23 mouse cellular contexts compared by ENCODE assay signal in the genomic region with DNA sequence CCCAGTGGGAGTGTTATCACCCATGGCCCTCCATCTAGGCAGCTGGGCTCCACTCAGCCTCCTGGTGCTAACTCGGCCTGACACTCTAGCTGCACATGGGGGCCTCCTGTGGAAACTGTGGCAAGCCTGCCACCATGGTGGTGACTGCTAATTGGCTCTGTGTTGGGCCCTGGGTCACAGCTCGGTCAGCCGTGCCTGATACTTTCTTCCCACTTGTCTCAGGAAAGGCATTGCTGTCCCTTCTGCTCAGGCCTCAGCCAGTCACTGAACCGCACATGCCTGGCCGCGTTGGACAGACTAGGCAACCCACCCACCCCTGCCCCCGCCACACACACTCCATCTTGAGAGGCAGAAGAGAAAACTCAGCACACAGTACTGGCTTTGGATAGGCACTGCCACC. TPM values are rescaled to one million over a fixed set of nuclear protein-coding genes. Genes with fewer than 3 reads are reported as not detected.
A peak's percentile ranks its signal among the peaks of the same experiment; 100 is the strongest.
DNase-seq lines count a peak whose midpoint lies in the region; ATAC-seq and TF ChIP-seq lines count a peak whose summit lies in the region.
"Had no signal": no experiment of that assay in that cellular context is flagged by ENCODE, and none has a peak within 500 bp of the region (broad histone marks: within the 10 kb centered on the region; RNA-seq: fewer than 3 reads in every experiment).

No protein-coding gene starts in this region.

- no peak overlapping the region for H3K27ac ChIP-seq in heart, embryonic 10.5 days
- H3K27ac ChIP-seq in midbrain, embryonic 10.5 days (replicated peaks), result peak overlapping the region; percentile 13
- no peak overlapping the region for H3K27ac ChIP-seq in midbrain, embryonic 14.5 days (replicated peaks; ENCODE audit: low read depth, low read length)
- H3K27ac ChIP-seq in embryonic facial prominence, embryonic 14.5 days (replicated peaks; ENCODE audit: low read depth, low read length), result no peak overlapping the region
- H3K27ac ChIP-seq in thymus, adult 2 months (ENCODE audit: control insufficient read depth, insufficient read depth, low read length), result no peak overlapping the region
- H3K27ac ChIP-seq: neural tube, embryonic 13.5 days had no signal

- no peaks in the 10 kb centered on the region for H3K36me3 ChIP-seq in heart, embryonic 10.5 days
- H3K36me3 ChIP-seq in midbrain, embryonic 10.5 days, result no peaks in the 10 kb centered on the region
- H3K36me3 ChIP-seq in midbrain, embryonic 14.5 days (ENCODE audit: control insufficient read depth, insufficient read depth, low read length), result no peaks in the 10 kb centered on the region
- no peaks in the 10 kb centered on the region for H3K36me3 ChIP-seq in embryonic facial prominence, embryonic 14.5 days (ENCODE audit: control insufficient read depth, insufficient read depth, low read length)
- no peaks in the 10 kb centered on the region for H3K36me3 ChIP-seq in thymus, adult 2 months (ENCODE audit: control insufficient read depth, insufficient read depth, low read length)
- H3K36me3 ChIP-seq: neural tube, embryonic 13.5 days had no signal

- no peaks in the 10 kb centered on the region for H3K9me3 ChIP-seq in heart, embryonic 10.5 days
- no peaks in the 10 kb centered on the region for H3K9me3 ChIP-seq in midbrain, embryonic 10.5 days (replicated peaks)
- no peaks in the 10 kb centered on the region for H3K9me3 ChIP-seq in midbrain, embryonic 14.5 days (ENCODE audit: control insufficient read depth, low read length)
- H3K9me3 ChIP-seq in embryonic facial prominence, embryonic 14.5 days (ENCODE audit: control insufficient read depth, low read length), result no peaks in the 10 kb centered on the region
- H3K9me3 ChIP-seq: neural tube, embryonic 13.5 days had no signal

- TF ChIP-seq POLR2A in thymus, adult 2 months (IDR thresholded peaks at IDR 0.05; ENCODE audit: control insufficient read depth, extremely low read depth, insufficient read depth, low read length, poor library complexity), result no peak

- WGBS in heart, embryonic 10.5 days, result 67% methylated on average over 7 of the region's 7 CpGs
- 58% methylated on average over 7 of the region's 7 CpGs for WGBS in midbrain, embryonic 10.5 days
- 39% methylated on average over 7 of the region's 7 CpGs for WGBS in midbrain, embryonic 14.5 days
- WGBS in embryonic facial prominence, embryonic 14.5 days, result 69% methylated on average over 7 of the region's 7 CpGs
- 98% methylated on average over 7 of the region's 7 CpGs for whole genome bisulfite sequencing in thymus, adult 2 months

- no peak for ATAC-seq in midbrain, embryonic 14.5 days (ENCODE audit: low FRiP score, low TSS enrichment)
- ATAC-seq in embryonic facial prominence, embryonic 14.5 days (ENCODE audit: low read depth), result peak; percentile 88; the same call in 1 of the 2 replicates
- ATAC-seq: intestine, postnatal 0 days; midbrain, embryonic 16.5 days had no signal

- H3K9ac ChIP-seq in midbrain, embryonic 14.5 days (replicated peaks; ENCODE audit: low read length), result no peak overlapping the region
- no peak overlapping the region for H3K9ac ChIP-seq in embryonic facial prominence, embryonic 14.5 days (ENCODE audit: low read depth, low read length)
- H3K9ac ChIP-seq: neural tube, embryonic 13.5 days had no signal

- no peak for TF ChIP-seq CTCF in thymus, adult 2 months (IDR thresholded peaks at IDR 0.05; ENCODE audit: borderline replicate concordance, control insufficient read depth, extremely low read depth, insufficient read depth, low read length, poor library complexity)

- peak; percentile 69 for DNase-seq in heart, embryonic 10.5 days (ENCODE audit: low spot score)
- no peak for DNase-seq in heart, postnatal 10 days
- DNase-seq in midbrain, embryonic 10.5 days (ENCODE audit: low spot score), result peak; percentile 37
- no peak for DNase-seq in midbrain, embryonic 14.5 days
- peak; percentile 70 for DNase-seq in embryonic facial prominence, embryonic 14.5 days (ENCODE audit: low spot score)
- DNase-seq in retina, postnatal 1 day, result peak; percentile 96
- no peak for DNase-seq in thymus, adult 2 months
- DNase-seq in T-cell, adult 2 months (ENCODE audit: low spot score), result no peak
- DNase-seq: adrenal gland, postnatal 10 days; cerebellum, adult 11 months; cerebellum, postnatal 25 days; lung, adult 18-20 months; lung, postnatal 4 days had no signal

- no peak overlapping the region for H3K4me3 ChIP-seq in heart, embryonic 10.5 days
- no peak overlapping the region for H3K4me3 ChIP-seq in midbrain, embryonic 10.5 days
- H3K4me3 ChIP-seq in midbrain, embryonic 14.5 days (replicated peaks; ENCODE audit: low read depth, low read length), result no peak overlapping the region
- no peak overlapping the region for H3K4me3 ChIP-seq in embryonic facial prominence, embryonic 14.5 days (ENCODE audit: low read depth, low read length)
- H3K4me3 ChIP-seq in thymus, adult 2 months (ENCODE audit: control insufficient read depth, insufficient read depth, low read length), result no peak overlapping the region
- H3K4me3 ChIP-seq: neural tube, embryonic 13.5 days had no signal

- intact Hi-C loops in heart, postnatal 10 days (cut with DNase I), result no loop called here

- H3K4me2 ChIP-seq in midbrain, embryonic 14.5 days (ENCODE audit: low read length), result no peak overlapping the region
- H3K4me2 ChIP-seq in embryonic facial prominence, embryonic 14.5 days (ENCODE audit: low read depth, low read length), result no peak overlapping the region
- H3K4me2 ChIP-seq: neural tube, embryonic 13.5 days had no signal

- H3K27me3 ChIP-seq in heart, embryonic 10.5 days (ENCODE audit: insufficient read depth, poor library complexity, severe bottlenecking), result peaks cover 9% of the 10 kb centered on the region; the same call in 1 of the 2 replicates
- no peaks in the 10 kb centered on the region for H3K27me3 ChIP-seq in midbrain, embryonic 10.5 days (ENCODE audit: low read depth, poor library complexity, severe bottlenecking)
- no peaks in the 10 kb centered on the region for H3K27me3 ChIP-seq in midbrain, embryonic 14.5 days (ENCODE audit: control insufficient read depth, insufficient read depth, low read length)
- H3K27me3 ChIP-seq in embryonic facial prominence, embryonic 14.5 days (replicated peaks; ENCODE audit: control insufficient read depth, insufficient read depth, low read length), result no peaks in the 10 kb centered on the region
- H3K27me3 ChIP-seq in thymus, adult 2 months (ENCODE audit: control insufficient read depth, insufficient read depth, low read length), result no peaks in the 10 kb centered on the region
- H3K27me3 ChIP-seq: neural tube, embryonic 13.5 days had no signal

- peaks cover 11% of the 10 kb centered on the region for H3K4me1 ChIP-seq in heart, embryonic 10.5 days
- H3K4me1 ChIP-seq in midbrain, embryonic 10.5 days, result peaks cover 17% of the 10 kb centered on the region
- no peaks in the 10 kb centered on the region for H3K4me1 ChIP-seq in midbrain, embryonic 14.5 days (ENCODE audit: control insufficient read depth, insufficient read depth, low read length)
- H3K4me1 ChIP-seq in embryonic facial prominence, embryonic 14.5 days (ENCODE audit: control insufficient read depth, insufficient read depth, low read length), result no peaks in the 10 kb centered on the region
- H3K4me1 ChIP-seq in thymus, adult 2 months (replicated peaks; ENCODE audit: control insufficient read depth, insufficient read depth, low read length), result peaks cover 3% of the 10 kb centered on the region; the same call in 1 of the 2 replicates

RNA-seq across cellular contexts. Expression of a gene that starts 6.2 kb away (rescaled TPM):
- polyA plus RNA-seq in heart, embryonic 10.5 days (2016; fragmentation: Nextera tagmentation; extraction: Ambion mirVana), result 44.1 and 49.4 TPM in 2 replicates
- 10 to 100 TPM; 27.4 to 33.0 TPM for total RNA-seq in heart, postnatal 10 days (2021)
- polyA plus RNA-seq in midbrain, embryonic 10.5 days (2016; fragmentation: Nextera tagmentation; extraction: Ambion mirVana), result 26.1 and 35.2 TPM in 2 replicates
- polyA plus RNA-seq in midbrain, embryonic 14.5 days (2014; fragmentation: Nextera tagmentation; extraction: Ambion mirVana), result 85.8 and 100 TPM in 2 replicates
- polyA plus RNA-seq in embryonic facial prominence, embryonic 14.5 days (2014; fragmentation: Nextera tagmentation; extraction: Ambion mirVana), result 50.6 and 61.2 TPM in 2 replicates
- 15.7 and 18.7 TPM in 2 replicates for polyA plus RNA-seq in thymus, adult 2 months (2012; rRNA removed)

RNA-seq across cellular contexts. Expression of a gene that starts 12.9 kb away (rescaled TPM):
- 82.4 and 88.7 TPM in 2 replicates for polyA plus RNA-seq in heart, embryonic 10.5 days (2016; fragmentation: Nextera tagmentation; extraction: Ambion mirVana)
- total RNA-seq in heart, postnatal 10 days (2021), result 10 to 100 TPM; 68.8 to 83.4 TPM
- polyA plus RNA-seq in midbrain, embryonic 10.5 days (2016; fragmentation: Nextera tagmentation; extraction: Ambion mirVana), result 81.6 and 81.7 TPM in 2 replicates
- polyA plus RNA-seq in midbrain, embryonic 14.5 days (2014; fragmentation: Nextera tagmentation; extraction: Ambion mirVana), result 59.0 and 62.3 TPM in 2 replicates
- polyA plus RNA-seq in embryonic facial prominence, embryonic 14.5 days (2014; fragmentation: Nextera tagmentation; extraction: Ambion mirVana), result 92.5 and 98.9 TPM in 2 replicates
- polyA plus RNA-seq in thymus, adult 2 months (2012; rRNA removed), result 183 and 190 TPM in 2 replicates

RNA-seq across cellular contexts. Expression of a gene that starts 26.1 kb away (rescaled TPM):
- polyA plus RNA-seq in heart, embryonic 10.5 days (2016; fragmentation: Nextera tagmentation; extraction: Ambion mirVana), result 0.09 and 0.10 TPM in 2 replicates
- total RNA-seq in heart, postnatal 10 days (2021), result not detected
- 0.24 TPM in 1 of 2 replicates, not detected in the other for polyA plus RNA-seq in midbrain, embryonic 10.5 days (2016; fragmentation: Nextera tagmentation; extraction: Ambion mirVana)
- polyA plus RNA-seq in midbrain, embryonic 14.5 days (2014; fragmentation: Nextera tagmentation; extraction: Ambion mirVana), result 0.19 and 0.37 TPM in 2 replicates
- polyA plus RNA-seq in embryonic facial prominence, embryonic 14.5 days (2014; fragmentation: Nextera tagmentation; extraction: Ambion mirVana), result 0.17 TPM in 1 of 2 replicates, not detected in the other
- 0.05 TPM in 1 of 2 replicates, not detected in the other for polyA plus RNA-seq in thymus, adult 2 months (2012; rRNA removed)
- total RNA-seq: gastrocnemius, adult 8-10 months; hematopoietic stem cell, adult 5-6 weeks; left cerebral cortex, postnatal 36 days; liver, adult 2 months had no signal
- polyA plus RNA-seq: brain, embryonic 14.5 days; heart, embryonic 14.5 days; intestine, postnatal 0 days; liver, adult 2 months; neural tube, embryonic 13.5 days had no signal

RNA-seq across cellular contexts. Expression of a gene that starts 43.0 kb away (rescaled TPM):
- 13.9 and 20.3 TPM in 2 replicates for polyA plus RNA-seq in heart, embryonic 10.5 days (2016; fragmentation: Nextera tagmentation; extraction: Ambion mirVana)
- 10 to 100 TPM; 19.4 to 20.2 TPM for total RNA-seq in heart, postnatal 10 days (2021)
- 18.6 and 20.5 TPM in 2 replicates for polyA plus RNA-seq in midbrain, embryonic 10.5 days (2016; fragmentation: Nextera tagmentation; extraction: Ambion mirVana)
- 25.7 and 35.4 TPM in 2 replicates for polyA plus RNA-seq in midbrain, embryonic 14.5 days (2014; fragmentation: Nextera tagmentation; extraction: Ambion mirVana)
- 17.2 and 17.3 TPM in 2 replicates for polyA plus RNA-seq in embryonic facial prominence, embryonic 14.5 days (2014; fragmentation: Nextera tagmentation; extraction: Ambion mirVana)
- polyA plus RNA-seq in thymus, adult 2 months (2012; rRNA removed), result 15.2 and 16.8 TPM in 2 replicates

RNA-seq across cellular contexts. Expression of a gene that starts 45.8 kb away (rescaled TPM):
- not detected in 2 replicates for polyA plus RNA-seq in heart, embryonic 10.5 days (2016; fragmentation: Nextera tagmentation; extraction: Ambion mirVana)
- total RNA-seq in heart, postnatal 10 days (2021), result not detected
- not detected in 2 replicates for polyA plus RNA-seq in midbrain, embryonic 10.5 days (2016; fragmentation: Nextera tagmentation; extraction: Ambion mirVana)
- polyA plus RNA-seq in midbrain, embryonic 14.5 days (2014; fragmentation: Nextera tagmentation; extraction: Ambion mirVana), result 0.18 TPM in 1 of 2 replicates, not detected in the other
- 1.8 and 2.3 TPM in 2 replicates for polyA plus RNA-seq in embryonic facial prominence, embryonic 14.5 days (2014; fragmentation: Nextera tagmentation; extraction: Ambion mirVana)
- 0.35 and 0.36 TPM in 2 replicates for polyA plus RNA-seq in thymus, adult 2 months (2012; rRNA removed)
- total RNA-seq: adrenal gland, postnatal 10 days; CH12.LX; gastrocnemius, adult 8-10 months; hematopoietic stem cell, adult 5-6 weeks; left cerebral cortex, postnatal 36 days; liver, adult 2 months had no signal
- polyA plus RNA-seq: heart, embryonic 14.5 days; intestine, postnatal 0 days; liver, adult 2 months; midbrain, embryonic 16.5 days; neural tube, embryonic 13.5 days had no signal

Comparison
In these comparisons a context has a peak if more than half of its experiments do, and no peak if none do; other contexts are left out.
1. DNase-seq: peak in heart, embryonic 10.5 days (single experiment), midbrain, embryonic 10.5 days (single experiment), embryonic facial prominence, embryonic 14.5 days (single experiment) and retina, postnatal 1 day (single experiment); none in heart, postnatal 10 days (0 of 2), midbrain, embryonic 14.5 days (single experiment), thymus, adult 2 months (single experiment) and T-cell, adult 2 months (single experiment).